Mouse (Mus musculus): Measurements from ENCODE around the gene Gm20388.

DNA sequence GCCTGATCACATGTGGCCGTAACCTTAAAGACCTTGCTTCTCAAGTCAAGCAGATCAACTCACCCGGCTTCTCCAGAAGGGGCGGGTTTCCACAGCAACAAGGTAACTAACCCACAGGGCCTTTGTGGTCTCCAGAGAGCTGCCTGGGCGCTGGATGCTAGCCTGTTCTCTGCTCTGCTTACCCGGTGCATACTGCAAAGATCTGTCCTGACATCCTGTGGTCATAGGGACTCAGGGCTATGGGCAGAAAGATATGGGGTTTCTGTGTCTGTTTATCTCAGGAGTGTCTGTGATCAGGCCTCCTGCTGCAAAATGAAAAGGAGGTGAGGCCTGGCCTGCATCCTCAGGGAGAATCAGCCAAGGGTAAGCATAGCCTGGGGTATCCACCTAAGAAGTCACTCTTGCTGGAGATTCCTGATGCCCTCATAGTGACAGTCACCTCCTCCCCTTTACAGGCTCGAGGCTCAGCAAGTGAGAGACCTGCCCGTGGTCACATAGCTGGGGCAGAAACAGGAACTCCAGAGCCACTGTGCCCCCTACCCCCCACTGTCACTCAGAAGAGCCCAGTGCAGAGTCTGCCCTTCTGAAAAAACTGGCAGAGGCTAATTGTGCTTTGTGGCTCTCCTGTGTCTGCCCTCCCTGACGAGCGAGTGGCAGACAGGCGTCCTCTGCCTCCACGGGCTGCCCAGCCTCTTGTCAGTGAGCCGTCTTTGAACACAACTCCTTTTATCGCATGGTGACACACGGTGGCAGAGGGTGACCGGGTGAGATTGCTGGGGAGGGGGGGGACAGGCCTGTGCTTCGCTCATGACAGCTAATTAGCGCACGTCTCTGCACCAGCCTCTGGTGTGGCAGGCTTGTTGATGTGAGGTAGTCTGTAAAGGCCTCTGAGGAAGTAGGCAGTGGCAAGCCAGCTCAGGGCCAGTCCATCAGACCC lies 383.0 kb downstream of the Gm20388 start:
- TF ChIP-seq CTCF (IDR thresholded peaks at IDR 0.05; ENCODE audit: low read depth) (no peak), EP300 (IDR thresholded peaks at IDR 0.05; ENCODE audit: low read depth) (no peak)
